Comparison of ENCODE assay signal across 15 mouse cellular contexts in the genomic region with DNA sequence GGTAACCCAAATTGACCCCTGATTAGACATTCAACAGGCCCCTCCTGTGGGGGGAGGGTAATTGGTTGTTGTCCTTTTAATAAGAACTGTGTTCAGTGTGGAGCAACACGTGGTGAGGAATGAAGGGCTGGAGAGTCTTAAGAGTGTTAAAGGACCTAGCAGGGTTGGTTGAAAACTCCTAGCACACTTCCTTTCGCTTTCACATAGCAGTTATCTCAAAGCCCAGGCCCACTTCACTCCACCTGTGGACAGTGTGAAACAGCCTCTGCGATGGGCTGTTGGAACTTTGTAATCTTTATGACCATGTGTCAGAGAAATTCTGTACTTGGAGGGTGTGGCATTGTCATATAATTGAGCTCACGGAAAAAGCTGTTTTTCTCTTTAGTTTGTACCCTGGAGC.
DNase-seq lines count a peak whose midpoint lies in the region; ATAC-seq and TF ChIP-seq lines count a peak whose summit lies in the region.
"Had no signal": no experiment of that assay in that cellular context is flagged by ENCODE, and none has a peak within 500 bp of the region (broad histone marks: within the 10 kb centered on the region; RNA-seq: fewer than 3 reads in every experiment).

No protein-coding gene starts in this region.

- DNase-seq in midbrain, embryonic 11.5 days (ENCODE audit: low spot score, missing footprints): no peak
- peak; percentile 67 to 78 (median 73) for DNase-seq in liver, embryonic 14.5 days (ENCODE audit: low read depth in 3 of 3, low spot score in 3 of 3)
- DNase-seq in forebrain, embryonic 10.5 days (ENCODE audit: extremely low spot score, low spot score): no peak
- DNase-seq in kidney, postnatal 10 days: no peak
- DNase-seq in heart, postnatal 25 days (ENCODE audit: low spot score): no peak
- DNase-seq: adrenal gland, adult 8-10 months; gastrocnemius, adult 2 months; heart, adult 2 months; heart, postnatal 10 days; lung, adult 2 months had no signal

- WGBS in midbrain, embryonic 11.5 days: 69% methylated on average over 4 of the region's 4 CpGs
- WGBS in midbrain, embryonic 15.5 days: 69% methylated on average over 4 of the region's 4 CpGs
- 11% methylated on average over 4 of the region's 4 CpGs for WGBS in liver, embryonic 14.5 days (ENCODE audit: insufficient replicate concordance)
- 54% methylated on average over 4 of the region's 4 CpGs for WGBS in stomach, embryonic 16.5 days
- 66% methylated on average over 4 of the region's 4 CpGs for WGBS in forebrain, embryonic 10.5 days

- H3K9me3 ChIP-seq in midbrain, embryonic 11.5 days (ENCODE audit: control insufficient read depth, low read length): no peaks in the 10 kb centered on the region
- H3K9me3 ChIP-seq in midbrain, embryonic 15.5 days: no peaks in the 10 kb centered on the region
- no peaks in the 10 kb centered on the region for H3K9me3 ChIP-seq in liver, embryonic 14.5 days (ENCODE audit: control insufficient read depth, low read length)
- H3K9me3 ChIP-seq in stomach, embryonic 16.5 days (replicated peaks; ENCODE audit: control insufficient read depth, low read length): no peaks in the 10 kb centered on the region
- H3K9me3 ChIP-seq in forebrain, embryonic 10.5 days: no peaks in the 10 kb centered on the region
- H3K9me3 ChIP-seq: embryonic facial prominence, embryonic 13.5 days; forebrain, embryonic 15.5 days had no signal

- H3K36me3 ChIP-seq in midbrain, embryonic 11.5 days (ENCODE audit: control insufficient read depth, insufficient read depth, low read length): no peaks in the 10 kb centered on the region
- H3K36me3 ChIP-seq in midbrain, embryonic 15.5 days (replicated peaks): no peaks in the 10 kb centered on the region
- H3K36me3 ChIP-seq in liver, embryonic 14.5 days (replicated peaks; ENCODE audit: control insufficient read depth, insufficient read depth, low read depth): no peaks in the 10 kb centered on the region
- no peaks in the 10 kb centered on the region for H3K36me3 ChIP-seq in stomach, embryonic 16.5 days (ENCODE audit: control insufficient read depth, insufficient read depth, low read length)
- no peaks in the 10 kb centered on the region for H3K36me3 ChIP-seq in forebrain, embryonic 10.5 days (replicated peaks)
- H3K36me3 ChIP-seq: embryonic facial prominence, embryonic 13.5 days; forebrain, embryonic 15.5 days had no signal

- 0 out of 2 replicates have a peak, but pooled peaks have one; percentile 22 for ATAC-seq in midbrain, embryonic 11.5 days (ENCODE audit: low FRiP score)
- ATAC-seq in midbrain, embryonic 15.5 days (replicated peaks): no peak
- peak; percentile 77 to 81; a peak in 3 of 4 replicates for ATAC-seq in hematopoietic stem cell, adult 5-6 weeks (replicated peaks in 1 of 2; ENCODE audit: insufficient read depth in 1 of 2, low FRiP score in 2 of 2, low TSS enrichment in 1 of 2, low read depth in 1 of 2, poor library complexity in 2 of 2, severe bottlenecking in 2 of 2)
- peak; percentile 91 for ATAC-seq in liver, embryonic 14.5 days (ENCODE audit: insufficient read depth)
- 0 out of 2 replicates have a peak, but pooled peaks have one; percentile 33 for ATAC-seq in stomach, embryonic 16.5 days (ENCODE audit: insufficient read depth, low FRiP score)
- ATAC-seq: forebrain, embryonic 15.5 days had no signal

- H3K9ac ChIP-seq in midbrain, embryonic 11.5 days (ENCODE audit: low read length): no peak overlapping the region
- H3K9ac ChIP-seq in midbrain, embryonic 15.5 days: no peak overlapping the region
- H3K9ac ChIP-seq in liver, embryonic 14.5 days (replicated peaks): peak overlapping the region; percentile 43; the same call in 1 of the 2 replicates
- no peak overlapping the region for H3K9ac ChIP-seq in stomach, embryonic 16.5 days (ENCODE audit: low read length)
- H3K9ac ChIP-seq: embryonic facial prominence, embryonic 13.5 days; forebrain, embryonic 15.5 days had no signal

- no peak for TF ChIP-seq CTCF in liver, embryonic 14.5 days (IDR thresholded peaks at IDR 0.05; ENCODE audit: low read depth)

- H3K4me2 ChIP-seq in midbrain, embryonic 11.5 days: no peak overlapping the region
- no peak overlapping the region for H3K4me2 ChIP-seq in midbrain, embryonic 15.5 days
- H3K4me2 ChIP-seq in liver, embryonic 14.5 days (ENCODE audit: low read depth): peak overlapping the region; percentile 59
- H3K4me2 ChIP-seq in stomach, embryonic 16.5 days (ENCODE audit: low read depth, low read length): no peak overlapping the region
- H3K4me2 ChIP-seq: embryonic facial prominence, embryonic 13.5 days; forebrain, embryonic 15.5 days had no signal

- peak; percentile 89 for TF ChIP-seq EP300 in liver, embryonic 14.5 days (IDR thresholded peaks at IDR 0.05; ENCODE audit: low read depth)

- intact Hi-C loops in heart, postnatal 25 days (cut with DNase I): no loop called here

- peaks cover 3% of the 10 kb centered on the region; the same call in 1 of the 2 replicates for H3K4me1 ChIP-seq in midbrain, embryonic 11.5 days (ENCODE audit: control insufficient read depth, insufficient read depth, low read length)
- H3K4me1 ChIP-seq in midbrain, embryonic 15.5 days: peaks cover 6% of the 10 kb centered on the region; the same call in 1 of the 2 replicates
- peaks cover 23 to 30% of the 10 kb centered on the region in 2 experiments for H3K4me1 ChIP-seq in liver, embryonic 14.5 days (replicated peaks; ENCODE audit: control insufficient read depth in 2 of 2, insufficient read depth in 2 of 2, low read length in 1 of 2)
- H3K4me1 ChIP-seq in stomach, embryonic 16.5 days (ENCODE audit: control insufficient read depth, insufficient read depth, low read length): no peaks in the 10 kb centered on the region
- peaks cover 17% of the 10 kb centered on the region for H3K4me1 ChIP-seq in forebrain, embryonic 10.5 days
- H3K4me1 ChIP-seq: embryonic facial prominence, embryonic 13.5 days; forebrain, embryonic 15.5 days had no signal

- H3K27me3 ChIP-seq in midbrain, embryonic 11.5 days (ENCODE audit: control insufficient read depth, insufficient read depth, low read length): no peaks in the 10 kb centered on the region
- no peaks in the 10 kb centered on the region for H3K27me3 ChIP-seq in midbrain, embryonic 15.5 days (replicated peaks)
- H3K27me3 ChIP-seq in liver, embryonic 14.5 days (ENCODE audit: control insufficient read depth, insufficient read depth, low read length): no peaks in the 10 kb centered on the region
- H3K27me3 ChIP-seq in stomach, embryonic 16.5 days (ENCODE audit: control insufficient read depth, insufficient read depth, low read length): no peaks in the 10 kb centered on the region
- no peaks in the 10 kb centered on the region for H3K27me3 ChIP-seq in forebrain, embryonic 10.5 days (ENCODE audit: poor library complexity, severe bottlenecking)
- H3K27me3 ChIP-seq: embryonic facial prominence, embryonic 13.5 days; forebrain, embryonic 15.5 days had no signal

- no peak overlapping the region for H3K4me3 ChIP-seq in midbrain, embryonic 11.5 days (ENCODE audit: low read depth, low read length)
- H3K4me3 ChIP-seq in midbrain, embryonic 15.5 days: no peak overlapping the region
- peak overlapping the region; percentile 13 to 17; a peak in 3 of 4 replicates for H3K4me3 ChIP-seq in liver, embryonic 14.5 days (ENCODE audit: insufficient read depth in 1 of 2, low read depth in 2 of 2, low read length in 2 of 2)
- H3K4me3 ChIP-seq in stomach, embryonic 16.5 days (replicated peaks; ENCODE audit: low read length): no peak overlapping the region
- no peak overlapping the region for H3K4me3 ChIP-seq in forebrain, embryonic 10.5 days
- H3K4me3 ChIP-seq: embryonic facial prominence, embryonic 13.5 days; forebrain, embryonic 15.5 days; gastrocnemius, adult 2 months; heart, adult 2 months had no signal

- H3K27ac ChIP-seq in midbrain, embryonic 11.5 days (ENCODE audit: low read depth, low read length): no peak overlapping the region
- no peak overlapping the region for H3K27ac ChIP-seq in midbrain, embryonic 15.5 days
- peak overlapping the region; percentile 86 for H3K27ac ChIP-seq in liver, embryonic 14.5 days
- no peak overlapping the region for H3K27ac ChIP-seq in stomach, embryonic 16.5 days (ENCODE audit: low read length)
- no peak overlapping the region for H3K27ac ChIP-seq in forebrain, embryonic 10.5 days
- H3K27ac ChIP-seq: embryonic facial prominence, embryonic 13.5 days; forebrain, embryonic 15.5 days; gastrocnemius, adult 2 months; heart, adult 2 months had no signal

Comparison
In these comparisons a context has a peak if more than half of its experiments do, and no peak if none do; other contexts are left out.
1. DNase-seq: peak in liver, embryonic 14.5 days (3 of 3); none in midbrain, embryonic 11.5 days (single experiment), forebrain, embryonic 10.5 days (single experiment), kidney, postnatal 10 days (single experiment) and heart, postnatal 25 days (single experiment).
2. H3K4me3 ChIP-seq: peak in liver, embryonic 14.5 days (2 of 2); none in midbrain, embryonic 11.5 days (single experiment), midbrain, embryonic 15.5 days (single experiment), stomach, embryonic 16.5 days (single experiment) and forebrain, embryonic 10.5 days (single experiment).